Mouse (Mus musculus): ENCODE measurements at regions not wholly inside any gene's neighbourhood (a gene's known extent, or its start where the extent isn't known, plus 50 kb on each side); places are given as distances from the start of the nearest gene placed in this dataset.

DNA sequence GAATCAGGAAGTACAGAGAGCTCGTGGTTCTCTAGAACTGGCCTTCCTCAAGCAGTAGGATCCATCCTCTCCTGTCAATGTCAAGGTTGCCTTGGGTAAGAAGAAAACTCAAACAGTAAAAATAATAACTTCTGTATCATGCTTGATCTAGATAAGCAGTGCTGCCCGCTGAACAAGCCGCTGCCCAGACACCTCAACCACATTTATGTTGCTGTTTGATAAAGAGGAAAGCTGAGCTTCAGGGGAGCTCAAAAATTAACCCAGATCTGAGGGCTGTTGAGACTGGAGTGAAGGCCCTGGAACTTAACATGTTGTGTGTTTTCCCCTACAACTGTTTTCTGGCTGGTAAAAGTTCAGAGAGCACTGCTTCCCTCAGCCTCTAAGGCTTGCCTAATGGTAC, 389.1 kb downstream of the Insc start:
- no peak for TF ChIP-seq POLR2A (IDR thresholded peaks at IDR 0.05; ENCODE audit: borderline replicate concordance, extremely low read depth, insufficient read depth, insufficient read length, poor library complexity, severe bottlenecking)
- TF ChIP-seq CTCF (IDR thresholded peaks at IDR 0.05; ENCODE audit: borderline replicate concordance, extremely low read depth, insufficient read depth, insufficient read length): no peak
- peak; percentile 19 for DNase-seq (ENCODE audit: low read depth)

DNA sequence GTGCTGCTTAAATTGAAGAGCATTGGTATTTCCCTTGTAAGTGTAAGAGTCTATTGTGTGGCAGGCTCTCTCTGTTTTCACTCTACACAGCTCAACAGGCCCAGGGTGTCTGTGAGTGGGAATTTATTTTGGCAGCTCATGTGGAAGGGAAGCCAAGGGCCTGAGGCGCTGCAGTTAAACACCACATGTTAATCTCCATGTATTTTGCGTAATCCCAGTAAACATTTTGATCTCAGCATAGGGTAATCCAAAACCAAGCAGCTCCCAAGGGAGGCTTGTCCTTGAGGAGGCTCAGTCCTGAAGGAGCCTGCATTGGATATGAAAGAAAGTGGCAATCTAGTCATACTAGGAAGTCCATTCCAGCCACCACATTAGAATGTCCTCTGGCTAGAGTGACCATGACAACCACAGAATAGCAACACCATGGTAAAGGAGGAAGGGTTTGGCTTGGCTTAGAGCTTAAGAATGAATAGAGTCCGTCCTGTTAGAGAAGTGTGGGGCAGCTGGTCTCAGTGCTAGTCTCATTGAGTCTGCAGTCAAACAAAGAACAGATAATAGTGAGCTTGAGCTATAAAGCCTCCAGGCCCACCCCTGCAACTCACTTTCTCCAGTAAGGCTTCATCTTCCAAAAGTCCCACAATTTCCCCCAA, 391.6 kb downstream of the Insc start:
- TF ChIP-seq POLR2A (IDR thresholded peaks at IDR 0.05; ENCODE audit: borderline replicate concordance, extremely low read depth, insufficient read depth, insufficient read length, poor library complexity, severe bottlenecking) (no peak), CTCF (IDR thresholded peaks at IDR 0.05; ENCODE audit: borderline replicate concordance, extremely low read depth, insufficient read depth, insufficient read length) (no peak)
- DNase-seq (ENCODE audit: low read depth): peak; percentile 60

DNA sequence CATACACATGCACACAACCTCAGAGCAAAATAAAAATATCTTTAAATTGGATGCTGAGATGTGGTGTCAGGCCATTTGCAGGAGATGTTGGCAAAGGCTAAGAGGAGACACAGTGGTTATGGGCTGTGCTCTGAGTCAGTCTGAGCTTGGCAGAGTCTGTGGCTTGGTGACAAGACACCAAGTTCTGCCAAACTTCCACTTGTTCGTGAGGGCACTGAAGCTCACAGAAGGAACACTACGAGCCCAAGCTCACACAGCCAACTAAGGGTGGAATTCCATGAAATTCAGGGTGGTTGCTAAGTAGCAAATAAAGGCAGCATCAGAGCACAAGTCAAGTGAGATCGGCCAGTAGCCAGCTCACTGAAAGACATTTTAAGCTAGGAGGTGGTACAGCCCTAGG, 396.8 kb downstream of the Insc start:
- TF ChIP-seq POLR2A (IDR thresholded peaks at IDR 0.05; ENCODE audit: borderline replicate concordance, extremely low read depth, insufficient read depth, insufficient read length, poor library complexity, severe bottlenecking) (no peak), CTCF (IDR thresholded peaks at IDR 0.05; ENCODE audit: borderline replicate concordance, extremely low read depth, insufficient read depth, insufficient read length) (no peak)
- peak; percentile 29 for DNase-seq (ENCODE audit: low read depth)

DNA sequence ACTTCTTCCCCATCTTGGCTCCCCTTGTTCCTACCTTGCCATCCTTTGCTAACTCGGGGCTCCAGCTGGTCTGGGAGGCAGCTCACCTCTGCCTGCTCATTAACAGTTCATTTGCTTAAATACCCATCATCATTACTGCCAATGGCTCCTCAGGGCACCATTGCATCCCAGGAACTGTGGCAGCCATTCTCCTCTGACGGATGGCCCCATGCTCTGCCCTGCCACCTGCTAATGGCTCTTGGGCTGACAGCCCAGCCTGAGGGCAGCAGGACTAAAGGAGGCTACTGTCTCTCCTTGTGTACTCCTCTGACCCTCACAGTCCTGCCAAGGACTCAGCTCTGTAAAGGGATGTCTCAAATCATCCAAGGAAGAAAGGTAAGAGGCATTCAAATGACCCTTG, 398.7 kb downstream of the Insc start:
- TF ChIP-seq CTCF (IDR thresholded peaks at IDR 0.05; ENCODE audit: borderline replicate concordance, extremely low read depth, insufficient read depth, insufficient read length): no peak
- no peak for TF ChIP-seq POLR2A (IDR thresholded peaks at IDR 0.05; ENCODE audit: borderline replicate concordance, extremely low read depth, insufficient read depth, insufficient read length, poor library complexity, severe bottlenecking)
- DNase-seq (ENCODE audit: low read depth): no peak

DNA sequence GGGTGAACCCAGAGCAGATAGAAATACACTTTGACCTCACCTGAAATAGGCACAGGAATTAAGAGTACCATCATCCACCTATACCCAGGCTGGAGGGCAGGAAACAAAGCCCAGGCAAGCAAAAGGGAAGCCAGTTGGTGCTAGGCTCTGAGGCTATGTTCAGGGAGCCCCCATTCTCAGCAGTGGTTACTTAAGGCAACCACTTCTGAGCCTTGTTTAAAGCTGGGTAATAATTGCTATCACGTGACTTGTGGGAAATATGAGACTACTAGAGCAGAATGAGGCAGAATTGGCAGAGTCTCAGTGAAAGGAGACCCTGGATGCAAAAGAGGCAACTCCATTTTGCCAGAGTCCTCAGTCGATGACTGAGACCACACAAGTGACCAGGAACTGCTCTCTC, 401.5 kb downstream of the Insc start:
- DNase-seq (ENCODE audit: low read depth): no peak
- no peak for TF ChIP-seq POLR2A (IDR thresholded peaks at IDR 0.05; ENCODE audit: borderline replicate concordance, extremely low read depth, insufficient read depth, insufficient read length, poor library complexity, severe bottlenecking)
- no peak for TF ChIP-seq CTCF (IDR thresholded peaks at IDR 0.05; ENCODE audit: borderline replicate concordance, extremely low read depth, insufficient read depth, insufficient read length)

DNA sequence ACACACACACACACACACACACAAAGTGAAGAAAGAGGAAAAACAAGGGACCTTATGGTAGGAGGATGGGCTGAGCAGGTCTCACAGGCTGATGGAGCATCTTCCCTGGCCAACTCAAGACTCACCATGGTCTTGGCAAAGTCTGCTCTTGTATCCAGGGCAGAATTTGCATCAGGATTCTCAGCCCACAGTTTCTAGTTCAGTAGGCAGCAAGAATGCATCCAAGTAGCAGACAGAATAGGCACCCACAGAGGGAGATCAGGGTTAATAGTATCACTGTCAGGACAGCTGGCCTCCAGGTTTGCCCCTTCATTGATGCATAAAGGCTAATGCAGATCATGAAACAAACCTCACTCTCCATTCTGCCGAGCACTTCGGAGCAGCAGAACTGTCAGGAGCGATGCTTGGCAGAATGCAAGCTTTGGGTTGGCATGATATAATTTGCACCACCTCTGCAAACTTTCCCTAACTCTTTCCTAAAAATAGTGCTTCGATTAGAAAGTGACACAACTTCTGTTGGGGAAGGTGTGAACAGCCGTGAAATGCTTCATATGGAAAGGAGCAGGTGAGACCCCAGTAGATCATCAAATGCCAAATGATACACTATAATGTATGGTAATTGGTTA, 404.0 kb downstream of the Insc start:
- TF ChIP-seq POLR2A (IDR thresholded peaks at IDR 0.05; ENCODE audit: borderline replicate concordance, extremely low read depth, insufficient read depth, insufficient read length, poor library complexity, severe bottlenecking): no peak
- DNase-seq (ENCODE audit: low read depth): no peak

DNA sequence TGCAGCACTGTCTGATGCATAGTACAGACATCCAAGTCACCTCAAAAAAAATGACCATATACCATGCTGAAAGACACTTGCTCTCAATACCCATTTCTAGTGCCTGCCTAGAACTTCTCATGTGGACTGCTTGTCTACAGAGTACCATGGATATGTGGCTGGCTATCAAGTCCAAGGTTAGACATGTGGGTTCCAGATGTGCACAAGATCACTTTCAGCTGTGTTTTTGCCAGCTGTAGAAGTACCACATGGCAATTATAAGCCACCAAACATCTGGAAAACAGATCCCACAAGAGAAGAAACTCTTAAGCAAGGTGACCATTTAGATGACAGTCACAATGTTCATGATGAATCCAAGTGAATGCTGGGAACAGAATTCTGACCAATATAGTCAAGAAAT, 409.8 kb downstream of the Insc start:
- no peak for DNase-seq (ENCODE audit: low read depth)

DNA sequence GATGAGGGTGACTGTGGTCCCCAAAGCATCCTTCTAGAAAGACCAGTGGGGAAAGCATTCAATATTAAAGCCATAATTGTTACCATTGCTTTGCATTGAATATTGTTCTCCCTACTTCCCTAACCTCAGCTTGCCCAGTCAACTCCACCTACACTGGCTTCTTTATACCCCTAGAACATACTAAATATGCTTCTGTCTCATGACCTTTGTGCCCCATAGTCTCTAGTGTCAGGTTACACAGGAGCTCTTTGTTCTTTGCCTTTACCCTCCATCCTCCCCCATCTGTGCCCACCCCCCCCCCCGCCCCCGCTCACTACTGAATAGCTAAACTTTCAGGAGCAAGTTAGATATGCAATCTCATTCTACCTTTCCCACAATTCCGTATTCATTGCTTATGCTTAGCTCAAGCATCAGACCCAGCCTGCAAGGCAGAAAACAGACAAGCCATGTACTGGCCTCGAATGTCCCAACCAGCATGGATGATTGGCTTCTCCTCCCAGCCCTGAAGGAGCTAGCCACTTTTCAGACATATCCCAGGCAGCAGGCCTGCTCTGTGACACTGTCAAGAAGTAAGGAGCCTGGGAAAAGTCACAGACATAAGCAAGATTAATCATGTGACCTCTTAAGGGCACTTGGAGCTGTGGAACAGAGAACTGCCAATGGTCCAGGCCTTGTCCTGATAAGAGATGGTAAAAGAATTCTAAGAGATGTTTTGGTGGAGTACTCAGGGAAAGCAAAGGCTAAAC, 410.4 kb downstream of the Insc start:
- DNase-seq (ENCODE audit: low read depth): no peak
- TF ChIP-seq CTCF (IDR thresholded peaks at IDR 0.05; ENCODE audit: borderline replicate concordance, extremely low read depth, insufficient read depth, insufficient read length) (no peak), POLR2A (IDR thresholded peaks at IDR 0.05; ENCODE audit: borderline replicate concordance, extremely low read depth, insufficient read depth, insufficient read length, poor library complexity, severe bottlenecking) (no peak)

More for the DNA sequence above, 409.8 kb downstream of the Insc start:
- no peak for TF ChIP-seq CTCF (IDR thresholded peaks at IDR 0.05; ENCODE audit: borderline replicate concordance, extremely low read depth, insufficient read depth, insufficient read length)
- TF ChIP-seq POLR2A (IDR thresholded peaks at IDR 0.05; ENCODE audit: borderline replicate concordance, extremely low read depth, insufficient read depth, insufficient read length, poor library complexity, severe bottlenecking): no peak

DNA sequence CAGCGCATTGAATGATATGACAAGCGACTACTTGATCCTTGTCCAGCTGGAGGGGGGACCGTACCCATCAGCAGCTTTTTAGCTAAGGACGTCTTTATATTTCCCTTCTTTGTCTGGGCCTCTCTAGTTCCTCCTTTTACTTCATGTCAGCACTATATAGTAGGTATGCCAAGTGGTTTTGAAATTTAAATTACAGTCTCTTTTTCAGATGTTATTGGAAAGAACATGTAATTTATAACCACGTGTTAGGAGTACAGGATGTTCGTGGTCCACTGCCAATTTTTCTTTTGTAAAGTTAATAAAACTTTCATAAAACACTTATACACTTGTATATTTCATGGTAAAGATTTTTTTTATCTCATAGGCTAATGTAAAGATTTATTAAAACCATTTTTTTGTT, 426.5 kb downstream of the Insc start:
- TF ChIP-seq POLR2A (IDR thresholded peaks at IDR 0.05; ENCODE audit: borderline replicate concordance, extremely low read depth, insufficient read depth, insufficient read length, poor library complexity, severe bottlenecking) (no peak), CTCF (IDR thresholded peaks at IDR 0.05; ENCODE audit: borderline replicate concordance, extremely low read depth, insufficient read depth, insufficient read length) (no peak)
- DNase-seq (ENCODE audit: low read depth): peak; percentile 48

DNA sequence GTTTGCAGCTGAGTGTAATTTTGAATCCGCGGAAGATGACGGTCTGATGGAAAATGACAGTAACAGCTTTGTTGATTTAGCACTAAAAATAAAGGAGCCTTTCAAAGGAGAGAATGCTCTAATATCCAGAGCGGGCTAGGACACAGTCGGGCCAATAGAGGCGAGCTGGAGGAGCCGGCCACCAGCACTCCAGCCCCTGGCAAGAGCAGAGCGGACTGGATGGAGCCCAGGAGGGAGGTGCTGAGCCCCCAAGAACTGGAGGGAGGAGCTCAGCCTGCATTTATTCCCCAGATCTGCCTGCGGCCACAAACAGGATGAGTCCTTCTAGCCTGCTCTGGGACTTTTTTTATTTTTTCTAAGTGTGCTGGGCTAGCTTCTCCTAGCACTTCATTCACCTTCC, 426.9 kb downstream of the Insc start:
- DNase-seq (ENCODE audit: low read depth): peak; percentile 82
- TF ChIP-seq POLR2A (IDR thresholded peaks at IDR 0.05; ENCODE audit: borderline replicate concordance, extremely low read depth, insufficient read depth, insufficient read length, poor library complexity, severe bottlenecking): no peak
- no peak for TF ChIP-seq CTCF (IDR thresholded peaks at IDR 0.05; ENCODE audit: borderline replicate concordance, extremely low read depth, insufficient read depth, insufficient read length)

DNA sequence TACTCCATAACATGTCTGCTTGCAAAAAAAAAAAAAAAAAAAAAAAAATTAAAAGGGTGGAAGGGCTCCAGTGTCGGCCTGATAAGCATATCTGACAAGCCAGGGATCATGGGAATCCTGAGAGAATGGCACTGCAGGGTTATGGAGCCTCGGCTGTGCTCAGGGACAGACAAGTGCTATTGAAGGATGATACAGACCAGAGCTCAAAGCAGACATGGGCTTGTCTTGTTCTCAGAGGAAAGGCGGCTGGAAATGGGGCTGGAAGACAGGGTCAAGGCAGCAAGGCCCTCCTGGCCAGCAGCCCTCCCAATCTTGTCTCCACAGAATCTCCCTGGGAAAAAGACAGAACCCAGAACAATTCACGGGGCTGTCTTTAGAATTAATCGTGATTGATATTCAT, 449.0 kb downstream of the Insc start:
- DNase-seq (ENCODE audit: low read depth): no peak
- no peak for TF ChIP-seq CTCF (IDR thresholded peaks at IDR 0.05; ENCODE audit: borderline replicate concordance, extremely low read depth, insufficient read depth, insufficient read length)
- no peak for TF ChIP-seq POLR2A (IDR thresholded peaks at IDR 0.05; ENCODE audit: borderline replicate concordance, extremely low read depth, insufficient read depth, insufficient read length, poor library complexity, severe bottlenecking)

Measured in brain, embryonic 14.5 days (tissue).